Mouse (Mus musculus): Measurements from ENCODE around the gene Rapgef6. TPM values are rescaled to one million over a fixed set of nuclear protein-coding genes. Genes with fewer than 3 reads are reported as not detected.

Rapgef6 gene
- polyA plus RNA-seq, 1 experiment from 2014 or later = 35.7 TPM

GRCm38 (mm10) chr11:54530391-54530790 is 7.7 kb downstream of the Rapgef6 start:
- peaks cover 4% of the 10 kb centered on the region; the same call in 1 of the 2 replicates for H3K4me1 ChIP-seq
- WGBS = 43% methylated on average over 1 of the region's 1 CpGs
- H3K9me3 ChIP-seq = no peaks in the 10 kb centered on the region
- no peak overlapping the region for H3K9ac ChIP-seq (replicated peaks)
- H3K27ac ChIP-seq (replicated peaks) = no peak overlapping the region
- no peak overlapping the region for H3K4me3 ChIP-seq
- no peak for ATAC-seq (replicated peaks)
- no peak overlapping the region for H3K4me2 ChIP-seq (replicated peaks)
- H3K36me3 ChIP-seq = no peaks in the 10 kb centered on the region
- no peaks in the 10 kb centered on the region for H3K27me3 ChIP-seq

GRCm38 (mm10) chr11:54530916-54531315 is 8.3 kb downstream of the Rapgef6 start:
- Histone ChIP-seq H3K4me2 (replicated peaks) (no peak overlapping the region), H3K4me3 (no peak overlapping the region), H3K4me1 (peaks cover 4% of the 10 kb centered on the region; the same call in 1 of the 2 replicates), H3K36me3 (no peaks in the 10 kb centered on the region), H3K27ac (replicated peaks) (no peak overlapping the region), H3K9ac (replicated peaks) (no peak overlapping the region), H3K27me3 (no peaks in the 10 kb centered on the region), H3K9me3 (no peaks in the 10 kb centered on the region)
- WGBS = 82% methylated on average over 1 of the region's 1 CpGs
- no peak for ATAC-seq (replicated peaks)

GRCm38 (mm10) chr11:54533834-54534233 is 11.2 kb downstream of the Rapgef6 start:
- no peak overlapping the region for H3K4me3 ChIP-seq
- H3K9ac ChIP-seq (replicated peaks) = no peak overlapping the region
- no peak overlapping the region for H3K4me2 ChIP-seq (replicated peaks)
- no peaks in the 10 kb centered on the region for H3K36me3 ChIP-seq
- no peaks in the 10 kb centered on the region for H3K27me3 ChIP-seq
- no peak for ATAC-seq (replicated peaks)
- WGBS = 89% methylated on average over 2 of the region's 2 CpGs
- no peaks in the 10 kb centered on the region for H3K9me3 ChIP-seq
- H3K4me1 ChIP-seq = peaks cover 11% of the 10 kb centered on the region
- no peak overlapping the region for H3K27ac ChIP-seq (replicated peaks)

GRCm38 (mm10) chr11:54534871-54535270 is 12.2 kb downstream of the Rapgef6 start:
- H3K36me3 ChIP-seq = no peaks in the 10 kb centered on the region
- H3K27me3 ChIP-seq = no peaks in the 10 kb centered on the region
- no peak overlapping the region for H3K9ac ChIP-seq (replicated peaks)
- no peak for ATAC-seq (replicated peaks)
- no peak overlapping the region for H3K27ac ChIP-seq (replicated peaks)
- no peak overlapping the region for H3K4me2 ChIP-seq (replicated peaks)
- no peak overlapping the region for H3K4me3 ChIP-seq
- H3K9me3 ChIP-seq = no peaks in the 10 kb centered on the region
- WGBS = 51% methylated on average over 6 of the region's 6 CpGs
- peaks cover 21% of the 10 kb centered on the region for H3K4me1 ChIP-seq

- Histone ChIP-seq H3K36me3 (no peaks in the 10 kb centered on the region), H3K9me3 (no peaks in the 10 kb centered on the region), H3K4me1 (peaks cover 27% of the 10 kb centered on the region), H3K4me3 (no peak overlapping the region), H3K4me2 (replicated peaks) (no peak overlapping the region), H3K27me3 (no peaks in the 10 kb centered on the region), H3K27ac (replicated peaks) (no peak overlapping the region), H3K9ac (replicated peaks) (no peak overlapping the region)
- ATAC-seq (replicated peaks) = no peak
- WGBS = 73% methylated on average over 2 of the region's 2 CpGs
Observed at GRCm38 (mm10) chr11:54539031-54539430, 16.4 kb downstream of the Rapgef6 start.

- Histone ChIP-seq H3K27ac (replicated peaks) (peak overlapping the region; percentile 81; the same call in 1 of the 2 replicates), H3K4me2 (replicated peaks) (no peak overlapping the region), H3K4me3 (no peak overlapping the region), H3K9me3 (no peaks in the 10 kb centered on the region), H3K36me3 (no peaks in the 10 kb centered on the region), H3K9ac (replicated peaks) (no peak overlapping the region), H3K27me3 (no peaks in the 10 kb centered on the region), H3K4me1 (peaks cover 27% of the 10 kb centered on the region)
- peak; percentile 32; the same call in 1 of the 2 replicates for ATAC-seq (replicated peaks)
- WGBS = 57% methylated on average over 2 of the region's 2 CpGs
Observed at GRCm38 (mm10) chr11:54539486-54539885, 16.8 kb downstream of the Rapgef6 start.

GRCm38 (mm10) chr11:54540328-54540727 is 17.7 kb downstream of the Rapgef6 start:
- no peak overlapping the region for H3K4me2 ChIP-seq (replicated peaks)
- no peaks in the 10 kb centered on the region for H3K27me3 ChIP-seq
- H3K4me3 ChIP-seq = no peak overlapping the region
- no peak overlapping the region for H3K9ac ChIP-seq (replicated peaks)
- H3K4me1 ChIP-seq = peaks cover 27% of the 10 kb centered on the region
- H3K36me3 ChIP-seq = no peaks in the 10 kb centered on the region
- ATAC-seq (replicated peaks) = peak; percentile 63
- H3K9me3 ChIP-seq = no peaks in the 10 kb centered on the region
- peak overlapping the region; percentile 81 for H3K27ac ChIP-seq (replicated peaks)

GRCm38 (mm10) chr11:54542414-54542813 is 19.8 kb downstream of the Rapgef6 start:
- no peak for ATAC-seq (replicated peaks)

GRCm38 (mm10) chr11:54554970-54555369 is 32.3 kb downstream of the Rapgef6 start:
- Histone ChIP-seq H3K4me3 (no peak overlapping the region), H3K4me2 (replicated peaks) (no peak overlapping the region), H3K9me3 (no peaks in the 10 kb centered on the region), H3K27ac (replicated peaks) (no peak overlapping the region), H3K27me3 (no peaks in the 10 kb centered on the region), H3K9ac (replicated peaks) (no peak overlapping the region), H3K36me3 (no peaks in the 10 kb centered on the region), H3K4me1 (no peaks in the 10 kb centered on the region)
- WGBS = 85% methylated on average over 2 of the region's 2 CpGs
- no peak for ATAC-seq (replicated peaks)

More at GRCm38 (mm10) chr11:54542414-54542813, 19.8 kb downstream of the Rapgef6 start:
- Histone ChIP-seq H3K4me2 (replicated peaks) (no peak overlapping the region), H3K9ac (replicated peaks) (no peak overlapping the region), H3K36me3 (no peaks in the 10 kb centered on the region), H3K27ac (replicated peaks) (no peak overlapping the region), H3K4me3 (no peak overlapping the region), H3K27me3 (no peaks in the 10 kb centered on the region), H3K9me3 (no peaks in the 10 kb centered on the region), H3K4me1 (peaks cover 27% of the 10 kb centered on the region)

- no peak overlapping the region for H3K4me3 ChIP-seq
- WGBS = 89% methylated on average over 5 of the region's 5 CpGs
- H3K4me2 ChIP-seq (replicated peaks) = no peak overlapping the region
- no peak overlapping the region for H3K9ac ChIP-seq (replicated peaks)
- H3K4me1 ChIP-seq = no peaks in the 10 kb centered on the region
- ATAC-seq (replicated peaks) = no peak
- no peaks in the 10 kb centered on the region for H3K9me3 ChIP-seq
- no peaks in the 10 kb centered on the region for H3K36me3 ChIP-seq
- H3K27me3 ChIP-seq = no peaks in the 10 kb centered on the region
- H3K27ac ChIP-seq (replicated peaks) = no peak overlapping the region
Observed at GRCm38 (mm10) chr11:54562761-54563160, 40.1 kb downstream of the Rapgef6 start.

- H3K9ac ChIP-seq (replicated peaks) = no peak overlapping the region
- no peaks in the 10 kb centered on the region for H3K4me1 ChIP-seq
- H3K27me3 ChIP-seq = no peaks in the 10 kb centered on the region
- H3K9me3 ChIP-seq = no peaks in the 10 kb centered on the region
- 57% methylated on average over 1 of the region's 1 CpGs for WGBS
- H3K27ac ChIP-seq (replicated peaks) = no peak overlapping the region
- H3K4me2 ChIP-seq (replicated peaks) = no peak overlapping the region
- ATAC-seq (replicated peaks) = no peak
- no peak overlapping the region for H3K4me3 ChIP-seq
- no peaks in the 10 kb centered on the region for H3K36me3 ChIP-seq
Observed at GRCm38 (mm10) chr11:54567959-54568358, 45.3 kb downstream of the Rapgef6 start.

- H3K4me1 ChIP-seq = no peaks in the 10 kb centered on the region
- H3K27ac ChIP-seq (replicated peaks) = no peak overlapping the region
- WGBS = 95% methylated on average over 2 of the region's 2 CpGs
- ATAC-seq (replicated peaks) = no peak
- H3K4me3 ChIP-seq = no peak overlapping the region
- no peaks in the 10 kb centered on the region for H3K9me3 ChIP-seq
- no peak overlapping the region for H3K4me2 ChIP-seq (replicated peaks)
- H3K36me3 ChIP-seq = no peaks in the 10 kb centered on the region
- H3K27me3 ChIP-seq = no peaks in the 10 kb centered on the region
- no peak overlapping the region for H3K9ac ChIP-seq (replicated peaks)
Observed at GRCm38 (mm10) chr11:54574741-54575140, 52.1 kb downstream of the Rapgef6 start.

GRCm38 (mm10) chr11:54592585-54592984 is 69.9 kb downstream of the Rapgef6 start:
- no peaks in the 10 kb centered on the region for H3K36me3 ChIP-seq
- WGBS = 67% methylated on average over 3 of the region's 3 CpGs
- no peaks in the 10 kb centered on the region for H3K9me3 ChIP-seq
- H3K27me3 ChIP-seq = no peaks in the 10 kb centered on the region
- H3K9ac ChIP-seq (replicated peaks) = no peak overlapping the region
- no peak for ATAC-seq (replicated peaks)
- H3K4me1 ChIP-seq = peaks cover 14% of the 10 kb centered on the region
- no peak overlapping the region for H3K4me3 ChIP-seq
- H3K4me2 ChIP-seq (replicated peaks) = no peak overlapping the region
- H3K27ac ChIP-seq (replicated peaks) = peak overlapping the region; percentile 16

All from forebrain, embryonic 15.5 days (tissue).